Mouse (Mus musculus) testis, adult 2 months (tissue): ENCODE measurements around the gene Capzb. TPM values are rescaled to one million over a fixed set of nuclear protein-coding genes. Genes with fewer than 3 reads are reported as not detected.

Experiments used
- H3K27ac ChIP-seq: fragments of 200-500 bp; 2 replicates; pipeline ENCODE4 v1.5.1; 2012; ENCODE audit warnings: low read depth, low read length; ENCODE audit not compliant: control insufficient read depth, insufficient read depth
- H3K27me3 ChIP-seq: fragments of 200-500 bp; 2 replicates; pipeline ENCODE4 v1.6.1; 2012; ENCODE audit warnings: mild to moderate bottlenecking, low read length, moderate library complexity; ENCODE audit not compliant: control insufficient read depth, insufficient read depth
- H3K36me3 ChIP-seq: fragments of 200-500 bp; 2 replicates; pipeline ENCODE4 v1.6.1; 2012; ENCODE audit warnings: mild to moderate bottlenecking, low read length; ENCODE audit not compliant: control insufficient read depth, insufficient read depth
- H3K4me1 ChIP-seq: fragments of 200-500 bp; 2 replicates; pipeline ENCODE4 v1.6.1; 2012; ENCODE audit warnings: low read length; ENCODE audit not compliant: control insufficient read depth, insufficient read depth
- H3K4me3 ChIP-seq: fragments of 200-500 bp; 2 replicates; pipeline ENCODE4 v1.5.1; 2012; ENCODE audit warnings: low read depth, mild to moderate bottlenecking, low read length, moderate library complexity, mixed read lengths; ENCODE audit not compliant: control insufficient read depth
- CTCF ChIP-seq: fragments of 200-500 bp; IDR thresholded peaks from 2 replicates; pipeline ENCODE4 v1.5.1; 2012; ENCODE audit warnings: low read depth, mild to moderate bottlenecking, inconsistent platforms, low read length, moderate library complexity; ENCODE audit not compliant: control insufficient read depth, insufficient read depth, insufficient replicate concordance
- POLR2A ChIP-seq: fragments of 200-500 bp; IDR thresholded peaks from 2 replicates; pipeline ENCODE4 v1.6.1; 2012; ENCODE audit warnings: low read depth, mild to moderate bottlenecking, inconsistent platforms, low read length, moderate library complexity; ENCODE audit not compliant: control insufficient read depth
- polyA plus RNA-seq: library from polyadenylated mRNA; depleted of rRNA; stranded (reverse); fragments of >200 nt; gene quantifications from 2 replicates; pipeline ENCODE4 v1.2.3, GENCODE M21; 2012

Gene Capzb
- polyA plus RNA-seq, 1 experiment: 286 TPM

DNA sequence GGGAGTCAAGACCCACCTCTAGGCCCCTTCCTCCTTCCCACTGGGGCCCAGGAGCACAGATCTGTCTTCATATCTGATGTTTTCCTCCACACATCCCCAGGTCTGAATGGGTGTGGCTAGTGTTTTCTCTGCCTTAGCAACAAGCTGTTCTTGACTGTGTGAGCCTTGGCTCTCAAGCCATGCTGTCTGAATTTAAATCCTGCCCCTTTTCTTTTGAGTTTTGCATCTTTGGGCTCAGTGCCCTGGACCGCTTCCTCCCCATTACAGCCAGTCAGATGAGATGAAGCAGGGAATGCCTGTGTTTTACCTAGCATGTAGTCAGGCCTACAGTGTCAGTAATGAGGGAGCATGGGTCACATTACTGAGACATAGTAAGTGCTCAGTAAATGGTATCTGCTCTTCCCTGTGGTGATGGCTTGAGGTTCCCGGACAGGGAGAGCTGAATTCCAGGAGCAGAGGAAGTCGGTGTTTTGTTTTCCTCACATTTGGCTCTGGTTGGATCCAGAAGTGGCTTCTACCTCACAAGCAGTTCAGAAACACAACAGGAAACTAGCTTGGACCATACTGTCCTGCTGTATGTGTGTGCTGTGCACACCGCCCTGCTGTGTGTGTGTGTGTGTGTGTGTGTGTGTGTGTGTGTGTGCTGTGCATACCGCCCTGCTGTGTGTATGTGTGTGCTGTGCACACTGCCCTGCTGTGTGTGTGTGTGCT, 16.6 kb downstream of the Capzb start:
- Histone ChIP-seq H3K36me3 (no peaks in the 10 kb centered on the region; the same call in 1 of the 2 replicates), H3K4me1 (peaks cover 11% of the 10 kb centered on the region), H3K27ac (peak overlapping the region; percentile 0; the same call in 1 of the 2 replicates), H3K4me3 (peak overlapping the region; percentile 59), H3K27me3 (no peaks in the 10 kb centered on the region)
- TF ChIP-seq POLR2A (no peak), CTCF (no peak)

DNA sequence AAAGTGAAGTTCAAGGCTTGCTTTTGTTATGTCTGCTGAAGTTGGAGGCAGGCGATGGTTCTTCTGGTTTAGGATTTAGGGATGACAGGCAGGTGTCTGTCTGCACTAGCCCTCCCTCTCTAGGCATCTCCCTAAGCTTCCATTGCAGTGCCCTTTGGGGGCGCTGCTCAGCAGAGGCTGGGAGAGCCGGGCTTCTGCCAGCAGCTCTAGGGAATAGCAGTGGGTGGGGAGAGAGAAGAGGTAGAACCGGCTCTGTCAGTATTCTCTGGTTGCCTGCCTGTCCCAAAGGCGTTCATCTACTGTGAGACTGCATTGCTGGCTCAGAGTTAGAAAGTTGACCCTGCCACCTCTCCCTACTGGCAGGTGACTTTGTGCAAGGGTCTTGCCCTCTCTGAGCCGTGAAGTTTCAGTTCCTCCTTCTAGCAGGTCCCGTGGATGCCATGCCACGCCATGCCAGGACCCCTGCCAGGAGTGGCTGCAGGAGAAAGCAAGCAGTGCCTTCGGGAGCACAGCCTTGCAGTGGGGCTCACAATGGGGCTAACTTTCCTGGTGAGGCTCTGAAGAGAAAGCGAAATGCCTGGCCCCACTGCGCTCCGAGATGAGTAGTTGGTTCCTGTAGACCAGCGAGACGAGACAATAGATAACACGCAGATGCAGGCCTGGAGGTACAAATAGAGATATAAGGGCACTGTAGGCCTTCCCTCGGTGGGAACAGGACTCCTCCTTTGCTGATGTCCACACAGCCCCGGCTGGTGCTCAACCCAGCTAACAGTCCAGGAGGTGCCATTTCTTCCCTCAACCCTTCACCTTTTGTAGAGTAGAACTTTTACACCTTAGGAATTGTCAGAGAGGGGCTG, 19.5 kb downstream of the Capzb start:
- H3K4me3 ChIP-seq: no peak overlapping the region
- H3K36me3 ChIP-seq: no peaks in the 10 kb centered on the region
- no peak for TF ChIP-seq CTCF
- TF ChIP-seq POLR2A: no peak
- H3K27ac ChIP-seq: no peak overlapping the region
- peaks cover 11% of the 10 kb centered on the region for H3K4me1 ChIP-seq
- H3K27me3 ChIP-seq: no peaks in the 10 kb centered on the region

DNA sequence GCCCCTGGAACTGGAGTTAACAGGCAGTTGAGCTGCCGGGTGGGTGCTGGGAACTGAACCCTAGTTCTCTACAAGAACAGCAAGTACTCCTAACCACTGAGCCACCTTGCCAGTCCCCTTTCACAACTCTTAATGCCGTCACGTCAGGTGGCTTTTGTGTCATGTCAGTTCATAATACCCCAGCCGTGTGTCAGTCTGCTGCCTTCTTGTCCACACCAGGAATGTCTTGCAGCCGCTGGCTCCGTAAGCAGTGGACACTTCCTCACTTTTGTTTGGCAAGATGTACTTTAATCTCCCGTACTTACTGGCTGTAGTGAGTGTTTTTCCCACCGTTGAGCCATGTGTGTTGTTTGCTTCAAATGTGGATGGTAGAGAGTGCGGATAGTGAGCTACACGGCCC, 20.4 kb downstream of the Capzb start:
- peaks cover 7% of the 10 kb centered on the region for H3K4me1 ChIP-seq
- H3K36me3 ChIP-seq: no peaks in the 10 kb centered on the region
- H3K4me3 ChIP-seq: no peak overlapping the region
- no peak for TF ChIP-seq CTCF
- TF ChIP-seq POLR2A: no peak
- H3K27ac ChIP-seq: no peak overlapping the region
- H3K27me3 ChIP-seq: no peaks in the 10 kb centered on the region

DNA sequence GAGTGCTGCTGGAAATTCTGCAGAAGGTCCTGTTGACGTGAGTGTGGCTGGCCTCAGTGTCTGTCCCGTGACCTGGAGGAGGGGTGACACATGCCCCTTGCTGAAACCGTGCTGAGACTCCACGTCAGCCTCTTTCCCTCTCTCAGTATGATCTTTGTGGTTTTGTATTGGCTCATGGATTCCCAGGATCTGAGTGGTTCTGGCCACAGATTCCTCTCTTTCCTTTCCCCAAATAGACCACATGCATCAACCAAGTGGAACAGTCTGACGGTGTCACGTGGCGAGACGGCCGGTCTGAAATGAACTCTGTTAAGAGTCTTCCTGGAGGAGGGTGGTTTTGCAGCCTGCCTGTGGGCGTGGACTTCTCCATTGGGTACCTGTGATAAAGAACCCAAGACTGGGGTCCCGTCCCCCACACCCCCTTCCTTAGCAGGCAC, 21.3 kb downstream of the Capzb start:
- Histone ChIP-seq H3K27me3 (no peaks in the 10 kb centered on the region), H3K4me3 (no peak overlapping the region), H3K27ac (no peak overlapping the region), H3K4me1 (peaks cover 6% of the 10 kb centered on the region), H3K36me3 (no peaks in the 10 kb centered on the region)
- no peak for TF ChIP-seq POLR2A
- TF ChIP-seq CTCF: no peak

DNA sequence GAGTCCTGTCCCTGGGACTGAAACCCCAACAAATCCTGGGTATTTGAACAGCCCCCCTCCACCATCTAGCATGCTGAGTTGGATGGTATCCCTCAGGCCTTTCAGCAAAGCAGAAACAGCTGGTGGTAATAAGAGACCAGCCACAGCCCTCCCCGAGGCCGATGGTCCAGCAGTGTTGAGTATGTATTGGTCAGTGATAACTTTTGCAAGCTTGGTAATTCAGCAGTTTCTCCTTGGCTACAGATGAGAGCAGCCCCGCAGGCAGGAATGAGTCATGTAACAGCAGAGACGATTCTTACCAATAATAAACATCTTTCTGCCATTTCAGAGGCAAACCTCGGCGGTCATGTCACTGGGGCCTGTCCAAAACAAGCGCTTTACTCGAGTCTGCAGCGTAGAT, 23.9 kb downstream of the Capzb start:
- Histone ChIP-seq H3K4me3 (no peak overlapping the region), H3K36me3 (no peaks in the 10 kb centered on the region), H3K27me3 (no peaks in the 10 kb centered on the region), H3K4me1 (peaks cover 2% of the 10 kb centered on the region), H3K27ac (no peak overlapping the region)
- no peak for TF ChIP-seq CTCF
- no peak for TF ChIP-seq POLR2A

DNA sequence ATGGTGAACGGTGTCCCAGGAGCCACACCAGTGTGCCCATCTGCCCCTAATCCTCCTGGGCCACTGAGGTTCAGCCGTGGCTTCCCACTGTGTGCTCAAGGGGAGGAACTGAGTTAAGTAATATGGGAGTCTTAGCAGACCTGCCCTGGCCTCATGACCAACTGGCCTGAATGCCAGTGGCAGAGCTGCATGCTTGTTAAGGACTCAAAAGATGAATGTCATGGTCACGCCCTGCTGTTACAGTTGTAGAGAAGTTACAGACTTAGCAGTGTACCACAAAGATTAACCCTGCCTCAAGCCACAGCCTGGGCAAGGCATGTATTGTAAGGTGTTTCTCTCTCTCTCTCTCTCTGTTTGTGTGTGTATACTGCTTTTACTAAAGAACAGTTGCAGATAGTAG, 25.8 kb downstream of the Capzb start:
- TF ChIP-seq POLR2A: no peak
- H3K36me3 ChIP-seq: no peaks in the 10 kb centered on the region
- H3K27me3 ChIP-seq: no peaks in the 10 kb centered on the region
- H3K4me1 ChIP-seq: peaks cover under 1% of the 10 kb centered on the region
- H3K4me3 ChIP-seq: no peak overlapping the region
- H3K27ac ChIP-seq: no peak overlapping the region

- no peaks in the 10 kb centered on the region for H3K36me3 ChIP-seq
- no peak overlapping the region for H3K4me3 ChIP-seq
- no peak overlapping the region for H3K27ac ChIP-seq
- no peaks in the 10 kb centered on the region for H3K27me3 ChIP-seq
- no peak for TF ChIP-seq POLR2A
- TF ChIP-seq CTCF: no peak
- H3K4me1 ChIP-seq: peaks cover 3% of the 10 kb centered on the region; the same call in 1 of the 2 replicates
These were observed 27.0 kb downstream of the Capzb start for GRCm38 (mm10) chr4:139219656-139220055.
